Mouse (Mus musculus) neural tube, embryonic 14.5 days (tissue): ENCODE results near the gene Srpr. TPM values are rescaled to one million over a fixed set of nuclear protein-coding genes. Genes with fewer than 3 reads are reported as not detected.

Experiments used
- ATAC-seq: fragments of 200-750 bp; cut with Nextera tagmentation; 2 replicates; pipeline ENCODE4 v1.8.0; 2017; ENCODE audit warnings: low read depth, mild to moderate bottlenecking, moderate TSS enrichment, moderate library complexity
- H3K27ac ChIP-seq: fragments of 300-500 bp; sonication (generic); 2 replicates; pipeline ENCODE4 v1.5.1; 2014; ENCODE audit warnings: low read depth, mild to moderate bottlenecking, control low read depth, low read length, moderate library complexity, mixed read lengths
- H3K27me3 ChIP-seq: fragments of 300-500 bp; sonication (generic); 2 replicates; pipeline ENCODE4 v1.6.1; 2014; ENCODE audit warnings: low read length; ENCODE audit not compliant: control insufficient read depth, insufficient read depth
- H3K36me3 ChIP-seq: fragments of 300-500 bp; sonication (generic); 2 replicates; pipeline ENCODE4 v1.6.1; 2014; ENCODE audit warnings: low read length, mixed read lengths; ENCODE audit not compliant: control insufficient read depth, insufficient read depth
- H3K4me1 ChIP-seq: fragments of 300-500 bp; sonication (generic); 2 replicates; pipeline ENCODE4 v1.6.1; 2014; ENCODE audit warnings: low read length; ENCODE audit not compliant: control insufficient read depth, insufficient read depth
- H3K4me2 ChIP-seq: fragments of 300-500 bp; sonication (generic); 2 replicates; pipeline ENCODE4 v1.6.1; 2014; ENCODE audit warnings: mild to moderate bottlenecking, low read depth, low read length, control low read depth
- H3K4me3 ChIP-seq: fragments of 300-500 bp; sonication (generic); 2 replicates; pipeline ENCODE4 v1.5.1; 2014; ENCODE audit warnings: low read depth, low read length, control low read depth, mixed read lengths
- H3K9ac ChIP-seq: fragments of 300-500 bp; sonication (generic); replicated peaks from 2 replicates; pipeline ENCODE4 v1.6.1; 2014; ENCODE audit warnings: low read depth, mild to moderate bottlenecking, control low read depth, low read length, mixed read lengths
- H3K9me3 ChIP-seq: fragments of 300-500 bp; sonication (generic); 2 replicates; pipeline ENCODE4 v1.6.1; 2016; ENCODE audit warnings: low read length; ENCODE audit not compliant: control insufficient read depth
- WGBS: fragments of 180-500 bp; shearing (Covaris S2); extraction: QIAGEN DNeasy Blood & Tissue Kit; methylation state at CpG from one replicate; pipeline ENCODE4 v1.1.7; 2014; 5-methylcytosine and 5-hydroxymethylcytosine counted together
- polyA plus RNA-seq: library from polyadenylated mRNA; unstranded; fragments of >200 nt; fragmentation: Nextera tagmentation; extraction: Ambion mirVana; gene quantifications from 2 replicates; pipeline ENCODE4 v1.2.1, GENCODE M21; 2014

Gene Srpr
- polyA plus RNA-seq, 1 experiment from 2014 or later, result 64.9 TPM

- H3K27me3 ChIP-seq, result no peaks in the 10 kb centered on the region
- H3K36me3 ChIP-seq, result peaks cover 3% of the 10 kb centered on the region; the same call in 1 of the 2 replicates
- H3K4me2 ChIP-seq, result no peak overlapping the region
- no peak for ATAC-seq
- H3K9ac ChIP-seq, result no peak overlapping the region
- no peak overlapping the region for H3K27ac ChIP-seq
- 63% methylated on average over 3 of the region's 3 CpGs for WGBS
- H3K9me3 ChIP-seq, result no peaks in the 10 kb centered on the region
- H3K4me3 ChIP-seq, result no peak overlapping the region
- H3K4me1 ChIP-seq, result no peaks in the 10 kb centered on the region
Observed at GRCm38 (mm10) chr9:35235996-35236395, 36.0 kb downstream of the Srpr start.

- no peak overlapping the region for H3K4me2 ChIP-seq
- 0 out of 2 replicates have a peak, but pooled peaks cover 3% of the 10 kb centered on the region for H3K36me3 ChIP-seq
- H3K9ac ChIP-seq, result no peak overlapping the region
- ATAC-seq, result no peak
- H3K27ac ChIP-seq, result no peak overlapping the region
- no peaks in the 10 kb centered on the region for H3K27me3 ChIP-seq
- H3K4me1 ChIP-seq, result no peaks in the 10 kb centered on the region
- WGBS, result 97% methylated on average over 1 of the region's 1 CpGs
- no peak overlapping the region for H3K4me3 ChIP-seq
- no peaks in the 10 kb centered on the region for H3K9me3 ChIP-seq
Observed at GRCm38 (mm10) chr9:35238371-35238770, 38.4 kb downstream of the Srpr start.

DNA sequence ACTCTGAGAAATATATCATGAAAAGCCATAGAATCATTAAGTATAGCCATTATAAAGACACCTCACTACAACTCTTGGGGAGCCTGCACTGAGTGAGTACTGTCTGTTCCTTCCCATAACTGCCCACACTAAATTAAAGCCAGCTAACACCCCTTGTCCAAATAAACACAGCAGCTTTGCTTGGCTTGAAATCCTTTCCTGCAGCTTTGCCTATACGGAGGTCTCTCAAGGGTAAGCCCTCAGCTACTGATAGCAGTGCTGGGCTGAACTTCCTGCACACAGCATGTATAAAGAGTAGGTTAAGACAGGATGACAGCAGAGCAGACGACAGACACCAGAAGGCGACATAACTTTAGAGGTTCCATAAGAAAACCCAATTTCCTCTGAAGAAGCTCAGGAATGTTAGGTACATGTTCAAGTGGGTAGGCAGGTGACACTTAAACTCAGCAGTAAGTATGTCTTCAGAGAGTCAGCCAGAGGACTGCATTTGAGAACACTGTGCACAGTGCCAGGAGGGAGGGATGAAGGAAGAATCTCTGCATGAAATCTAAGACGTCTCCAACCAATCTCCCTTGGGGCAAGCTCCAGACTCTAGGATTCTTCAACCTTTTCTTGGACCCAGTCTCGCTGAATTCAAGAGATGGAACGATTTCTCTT is 39.1 kb downstream of the Srpr start:
- WGBS, result 89% methylated on average over 6 of the region's 6 CpGs
- Histone ChIP-seq H3K27ac (no peak overlapping the region), H3K9ac (no peak overlapping the region), H3K4me2 (no peak overlapping the region), H3K27me3 (no peaks in the 10 kb centered on the region), H3K36me3 (peaks cover 3% of the 10 kb centered on the region; the same call in 1 of the 2 replicates), H3K4me1 (no peaks in the 10 kb centered on the region), H3K9me3 (no peaks in the 10 kb centered on the region), H3K4me3 (no peak overlapping the region)
- no peak for ATAC-seq

DNA sequence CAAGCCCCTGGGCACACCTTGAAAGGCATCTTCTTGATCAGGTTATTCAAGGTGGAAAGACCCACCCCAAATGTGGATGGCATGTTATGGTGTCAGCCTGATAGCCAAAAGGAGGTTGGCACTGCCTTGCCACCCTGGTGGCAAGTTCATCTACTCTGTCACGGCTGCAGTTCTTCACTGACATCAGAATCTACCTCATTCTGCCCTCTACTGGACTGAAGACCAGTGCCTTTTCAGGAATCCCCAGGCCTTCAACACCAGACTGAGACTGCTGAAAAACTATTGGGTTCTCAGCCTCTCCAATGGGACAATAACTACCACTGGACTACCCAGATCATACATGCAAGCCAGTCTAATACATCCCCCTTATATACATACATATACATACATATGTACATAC is 39.8 kb downstream of the Srpr start:
- H3K9me3 ChIP-seq, result no peaks in the 10 kb centered on the region
- no peak overlapping the region for H3K27ac ChIP-seq
- H3K4me3 ChIP-seq, result no peak overlapping the region
- H3K4me1 ChIP-seq, result no peaks in the 10 kb centered on the region
- WGBS, result 68% methylated on average over 1 of the region's 1 CpGs
- H3K36me3 ChIP-seq, result peaks cover 2% of the 10 kb centered on the region; the same call in 1 of the 2 replicates
- ATAC-seq, result no peak
- no peak overlapping the region for H3K4me2 ChIP-seq
- no peak overlapping the region for H3K9ac ChIP-seq
- H3K27me3 ChIP-seq, result no peaks in the 10 kb centered on the region

DNA sequence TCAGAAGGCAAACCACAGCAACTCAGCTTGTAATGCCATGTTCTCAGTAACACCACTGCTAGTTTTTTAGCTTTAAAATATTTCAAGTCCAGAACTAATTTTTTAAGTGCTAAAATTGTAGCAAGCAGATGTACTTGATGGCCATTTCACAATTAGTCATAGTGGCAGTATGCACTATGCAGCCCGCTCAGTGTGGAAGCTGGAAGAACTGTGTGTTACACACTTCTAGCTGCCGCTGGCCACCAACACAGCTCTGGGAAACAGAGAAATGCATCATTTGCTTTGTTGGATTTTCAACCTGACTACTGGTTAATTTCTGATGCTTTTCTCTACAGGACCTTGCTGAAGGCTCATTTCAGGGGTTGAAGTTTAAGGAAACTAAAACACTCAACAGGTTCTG is 47.4 kb downstream of the Srpr start:
- no peak overlapping the region for H3K27ac ChIP-seq
- H3K9ac ChIP-seq, result no peak overlapping the region
- WGBS, result 94% methylated on average over 2 of the region's 2 CpGs
- no peaks in the 10 kb centered on the region for H3K4me1 ChIP-seq
- ATAC-seq, result no peak
- no peaks in the 10 kb centered on the region; the same call in 1 of the 2 replicates for H3K36me3 ChIP-seq
- no peak overlapping the region for H3K4me2 ChIP-seq
- H3K27me3 ChIP-seq, result no peaks in the 10 kb centered on the region
- H3K4me3 ChIP-seq, result no peak overlapping the region
- no peaks in the 10 kb centered on the region for H3K9me3 ChIP-seq

GRCm38 (mm10) chr9:35249476-35249875 is 49.5 kb downstream of the Srpr start:
- no peaks in the 10 kb centered on the region for H3K9me3 ChIP-seq
- no peak for ATAC-seq
- no peak overlapping the region for H3K9ac ChIP-seq
- H3K4me3 ChIP-seq, result no peak overlapping the region
- no peaks in the 10 kb centered on the region for H3K27me3 ChIP-seq
- H3K4me1 ChIP-seq, result no peaks in the 10 kb centered on the region
- no peak overlapping the region for H3K4me2 ChIP-seq
- no peak overlapping the region for H3K27ac ChIP-seq
- H3K36me3 ChIP-seq, result no peaks in the 10 kb centered on the region

GRCm38 (mm10) chr9:35257365-35257764 is 57.4 kb downstream of the Srpr start:
- ATAC-seq, result no peak
- Histone ChIP-seq H3K9me3 (no peaks in the 10 kb centered on the region), H3K9ac (no peak overlapping the region), H3K27me3 (no peaks in the 10 kb centered on the region), H3K36me3 (no peaks in the 10 kb centered on the region), H3K4me1 (no peaks in the 10 kb centered on the region), H3K27ac (no peak overlapping the region), H3K4me2 (no peak overlapping the region), H3K4me3 (no peak overlapping the region)
- WGBS, result 95% methylated on average over 7 of the region's 7 CpGs

- 92% methylated on average over 4 of the region's 4 CpGs for WGBS
- H3K4me1 ChIP-seq, result peaks cover 7% of the 10 kb centered on the region; the same call in 1 of the 2 replicates
- H3K36me3 ChIP-seq, result no peaks in the 10 kb centered on the region
- H3K9me3 ChIP-seq, result no peaks in the 10 kb centered on the region
- H3K9ac ChIP-seq, result no peak overlapping the region
- no peaks in the 10 kb centered on the region for H3K27me3 ChIP-seq
- no peak overlapping the region for H3K27ac ChIP-seq
- no peak overlapping the region for H3K4me3 ChIP-seq
- no peak overlapping the region for H3K4me2 ChIP-seq
- ATAC-seq, result no peak
Observed at GRCm38 (mm10) chr9:35262418-35262817, 62.4 kb downstream of the Srpr start.

DNA sequence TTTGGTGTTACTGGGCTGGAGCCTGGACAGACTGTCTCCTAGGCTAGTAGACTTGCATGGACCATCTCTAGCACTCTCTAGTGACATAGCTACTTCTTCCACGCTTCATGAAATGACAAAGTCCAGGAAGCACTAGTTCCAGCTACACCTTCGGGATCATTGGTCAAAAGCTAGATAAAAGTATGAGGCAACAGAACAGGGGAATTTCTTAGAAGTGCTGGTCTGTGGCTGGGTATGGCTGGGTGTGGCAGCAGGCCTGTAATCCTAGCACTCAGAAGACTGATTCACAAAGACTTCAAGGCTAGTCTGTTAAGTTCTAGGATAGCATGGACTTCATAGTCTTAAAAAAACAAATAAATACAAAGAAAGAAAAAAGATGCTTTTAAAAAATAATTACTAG is 63.5 kb downstream of the Srpr start:
- H3K9ac ChIP-seq, result no peak overlapping the region
- no peaks in the 10 kb centered on the region for H3K9me3 ChIP-seq
- peaks cover 9% of the 10 kb centered on the region; the same call in 1 of the 2 replicates for H3K4me1 ChIP-seq
- no peaks in the 10 kb centered on the region for H3K27me3 ChIP-seq
- no peaks in the 10 kb centered on the region for H3K36me3 ChIP-seq
- H3K27ac ChIP-seq, result no peak overlapping the region
- ATAC-seq, result no peak
- no peak overlapping the region for H3K4me3 ChIP-seq
- WGBS, result 100% methylated on average over 2 of the region's 2 CpGs
- no peak overlapping the region for H3K4me2 ChIP-seq
